Comparison of ENCODE assay signal across 7 mouse cellular contexts in genomic region chr11:115838895-115839311, GRCm38 (mm10). TPM values are rescaled to one million over a fixed set of nuclear protein-coding genes. Genes with fewer than 3 reads are reported as not detected.
A peak's percentile ranks its signal among the peaks of the same experiment; 100 is the strongest.
DNase-seq lines count a peak whose midpoint lies in the region; ATAC-seq and TF ChIP-seq lines count a peak whose summit lies in the region.

No protein-coding gene starts in this region.

- H3K4me2 ChIP-seq in embryonic facial prominence, embryonic 12.5 days (replicated peaks), result no peak overlapping the region

- peaks cover 23 to 68% of the 10 kb centered on the region in 2 experiments for H3K4me1 ChIP-seq in ES-E14 (ENCODE audit: control insufficient read depth in 2 of 2, insufficient read depth in 2 of 2, low read length in 2 of 2, poor library complexity in 1 of 2)
- H3K4me1 ChIP-seq in embryonic facial prominence, embryonic 12.5 days, result peaks cover 46% of the 10 kb centered on the region
- H3K4me1 ChIP-seq in kidney, adult 2 months (ENCODE audit: control insufficient read depth, insufficient read depth, low read length), result peaks cover 84% of the 10 kb centered on the region

- no peak for TF ChIP-seq CTCF in kidney, adult 2 months (conservative IDR thresholded peaks at IDR 0.05; ENCODE audit: insufficient read depth, insufficient read length, low read depth, low read length)

- in situ Hi-C loops in ES-E14 (cut with MboI; ENCODE audit: low sequenced_read_pairs in 2 of 2, unreplicated experiment in 2 of 2), result no loop called here

- DNase-seq in ES-E14 (ENCODE audit: low read depth, low spot score), result peak; percentile 29
- DNase-seq in kidney, adult 2 months, result peak; percentile 80
- peak; percentile 41 for DNase-seq in lung, postnatal 14 days
- no peak for DNase-seq in right cerebral cortex, adult 2 months (ENCODE audit: low spot score in 2 of 2)
- DNase-seq in left cerebral cortex, postnatal 14 days (ENCODE audit: low spot score in 2 of 2), result no peak
- DNase-seq in layer of hippocampus, adult 9-11 months, result no peak

- H3K36me3 ChIP-seq in ES-E14 (ENCODE audit: control insufficient read depth, insufficient read depth, low read length, poor library complexity, severe bottlenecking), result peaks cover 14% of the 10 kb centered on the region; the same call in 1 of the 2 replicates
- no peaks in the 10 kb centered on the region for H3K36me3 ChIP-seq in embryonic facial prominence, embryonic 12.5 days
- no peaks in the 10 kb centered on the region for H3K36me3 ChIP-seq in kidney, adult 2 months (ENCODE audit: control insufficient read depth, insufficient read depth, low read length)

- no peak overlapping the region; the same call in 1 of the 2 replicates for H3K9ac ChIP-seq in ES-E14 (ENCODE audit: insufficient read depth, low read depth, low read length, poor library complexity, severe bottlenecking)
- no peak overlapping the region for H3K9ac ChIP-seq in embryonic facial prominence, embryonic 12.5 days

- WGBS in embryonic facial prominence, embryonic 12.5 days, result 26% methylated on average over 4 of the region's 4 CpGs
- 35% methylated on average over 4 of the region's 4 CpGs for WGBS in kidney, adult 2 months

- intact Hi-C loops in left cerebral cortex, postnatal 14 days (cut with DNase I), result no loop called here

- peak; percentile 57; the same call in 1 of the 2 replicates for ATAC-seq in embryonic facial prominence, embryonic 12.5 days (ENCODE audit: insufficient number of reproducible peaks, insufficient read depth, low FRiP score, low TSS enrichment)

- no peaks in the 10 kb centered on the region for H3K27me3 ChIP-seq in embryonic facial prominence, embryonic 12.5 days
- no peaks in the 10 kb centered on the region for H3K27me3 ChIP-seq in kidney, adult 2 months (replicated peaks; ENCODE audit: control insufficient read depth, insufficient read depth, low read length)

- H3K4me3 ChIP-seq in ES-E14 (ENCODE audit: insufficient read depth in 1 of 2, low read depth in 1 of 2, low read length in 2 of 2, poor library complexity in 1 of 2, severe bottlenecking in 1 of 2), result no peak overlapping the region
- H3K4me3 ChIP-seq in embryonic facial prominence, embryonic 12.5 days, result no peak overlapping the region
- H3K4me3 ChIP-seq in kidney, adult 2 months (ENCODE audit: insufficient read depth, low read depth, low read length), result no peak overlapping the region

- no peaks in the 10 kb centered on the region for H3K9me3 ChIP-seq in ES-E14 (ENCODE audit: control insufficient read depth, insufficient read depth, low read depth, low read length)
- no peaks in the 10 kb centered on the region for H3K9me3 ChIP-seq in embryonic facial prominence, embryonic 12.5 days

- no peak for TF ChIP-seq POLR2A in kidney, adult 2 months (IDR thresholded peaks at IDR 0.05; ENCODE audit: low read depth, low read length)

- peak overlapping the region; percentile 64; the same call in 1 of the 2 replicates for H3K27ac ChIP-seq in ES-E14 (ENCODE audit: insufficient read depth, low read depth, low read length, poor library complexity, severe bottlenecking)
- no peak overlapping the region for H3K27ac ChIP-seq in embryonic facial prominence, embryonic 12.5 days
- H3K27ac ChIP-seq in kidney, adult 2 months (ENCODE audit: insufficient read depth, low read depth, low read length), result peak overlapping the region; percentile 15

TF ChIP-seq in ES-E14, 5 proteins besides CTCF, POLR2A, EP300 and RAD21:
- TF ChIP-seq ZNF384 (IDR thresholded peaks at IDR 0.05; ENCODE audit: low read depth, low read length), result no peak
- TF ChIP-seq HCFC1 (IDR thresholded peaks at IDR 0.05; ENCODE audit: borderline replicate concordance, insufficient read depth, low read length), result no peak
- no peak for TF ChIP-seq ZC3H11A (IDR thresholded peaks at IDR 0.05; ENCODE audit: borderline replicate concordance, low read depth, low read length)

RNA-seq across cellular contexts. Expression of gene Llgl2, which starts 15.1 kb away (rescaled TPM):
- total RNA-seq in ES-E14 (2012; rRNA removed), result 96.5 and 145 TPM in 2 replicates
- polyA plus RNA-seq in embryonic facial prominence, embryonic 12.5 days (2016; fragmentation: Nextera tagmentation; extraction: Ambion mirVana), result 7.6 and 8.8 TPM in 2 replicates
- 153 and 166 TPM in 2 replicates for polyA plus RNA-seq in kidney, adult 2 months (2012; rRNA removed)
- total RNA-seq in left cerebral cortex, postnatal 14 days (2021), result 1 to 10 TPM; 2.8 to 3.4 TPM

RNA-seq across cellular contexts. Expression of gene Myo15b, which starts 19.3 kb away (rescaled TPM):
- total RNA-seq in ES-E14 (2012; rRNA removed), result 4.6 and 7.7 TPM in 2 replicates
- 0.10 and 0.18 TPM in 2 replicates for polyA plus RNA-seq in embryonic facial prominence, embryonic 12.5 days (2016; fragmentation: Nextera tagmentation; extraction: Ambion mirVana)
- polyA plus RNA-seq in kidney, adult 2 months (2012; rRNA removed), result 104 and 132 TPM in 2 replicates
- under 1 TPM; 0.13 to 0.17 TPM for total RNA-seq in left cerebral cortex, postnatal 14 days (2021)

RNA-seq across cellular contexts. Expression of gene Tsen54, which starts 24.4 kb away (rescaled TPM):
- 63.6 and 64.4 TPM in 2 replicates for total RNA-seq in ES-E14 (2012; rRNA removed)
- 36.3 and 36.7 TPM in 2 replicates for polyA plus RNA-seq in embryonic facial prominence, embryonic 12.5 days (2016; fragmentation: Nextera tagmentation; extraction: Ambion mirVana)
- 36.4 and 43.4 TPM in 2 replicates for polyA plus RNA-seq in kidney, adult 2 months (2012; rRNA removed)
- 10 to 100 TPM; 12.7 to 15.3 TPM for total RNA-seq in left cerebral cortex, postnatal 14 days (2021)

RNA-seq across cellular contexts. Expression of gene Caskin2, which starts 25.5 kb away (rescaled TPM):
- 9.6 and 10.5 TPM in 2 replicates for total RNA-seq in ES-E14 (2012; rRNA removed)
- 17.5 TPM in 2 replicates for polyA plus RNA-seq in embryonic facial prominence, embryonic 12.5 days (2016; fragmentation: Nextera tagmentation; extraction: Ambion mirVana)
- polyA plus RNA-seq in kidney, adult 2 months (2012; rRNA removed), result 36.9 and 46.7 TPM in 2 replicates
- 10 to 100 TPM; 18.7 to 21.3 TPM for total RNA-seq in left cerebral cortex, postnatal 14 days (2021)

Comparison
In these comparisons a context has a peak if more than half of its experiments do, and no peak if none do; other contexts are left out.
1. DNase-seq: peak in ES-E14 (single experiment), kidney, adult 2 months (single experiment) and lung, postnatal 14 days (single experiment); none in right cerebral cortex, adult 2 months (0 of 2), left cerebral cortex, postnatal 14 days (0 of 2) and layer of hippocampus, adult 9-11 months (single experiment).
2. RNA of gene Llgl2, which starts 15.1 kb away (total RNA-seq): 96.5 to 145 TPM in ES-E14; 2.8 to 3.4 TPM in left cerebral cortex, postnatal 14 days; every median in the first group is over 10 times any median in the second.